Mouse (Mus musculus) adrenal gland, adult (tissue): Measurements from ENCODE around the gene Cpa2.

Source experiments
- DNase-seq, 2 experiments: peaks; one replicate each; pipeline ENCODE4 v3.0.0; 2022 to 2023; ENCODE audit warnings: low spot score in 1 of 2; ENCODE audit not compliant: inconsistent age in 2 of 2

The Cpa2 gene

DNA sequence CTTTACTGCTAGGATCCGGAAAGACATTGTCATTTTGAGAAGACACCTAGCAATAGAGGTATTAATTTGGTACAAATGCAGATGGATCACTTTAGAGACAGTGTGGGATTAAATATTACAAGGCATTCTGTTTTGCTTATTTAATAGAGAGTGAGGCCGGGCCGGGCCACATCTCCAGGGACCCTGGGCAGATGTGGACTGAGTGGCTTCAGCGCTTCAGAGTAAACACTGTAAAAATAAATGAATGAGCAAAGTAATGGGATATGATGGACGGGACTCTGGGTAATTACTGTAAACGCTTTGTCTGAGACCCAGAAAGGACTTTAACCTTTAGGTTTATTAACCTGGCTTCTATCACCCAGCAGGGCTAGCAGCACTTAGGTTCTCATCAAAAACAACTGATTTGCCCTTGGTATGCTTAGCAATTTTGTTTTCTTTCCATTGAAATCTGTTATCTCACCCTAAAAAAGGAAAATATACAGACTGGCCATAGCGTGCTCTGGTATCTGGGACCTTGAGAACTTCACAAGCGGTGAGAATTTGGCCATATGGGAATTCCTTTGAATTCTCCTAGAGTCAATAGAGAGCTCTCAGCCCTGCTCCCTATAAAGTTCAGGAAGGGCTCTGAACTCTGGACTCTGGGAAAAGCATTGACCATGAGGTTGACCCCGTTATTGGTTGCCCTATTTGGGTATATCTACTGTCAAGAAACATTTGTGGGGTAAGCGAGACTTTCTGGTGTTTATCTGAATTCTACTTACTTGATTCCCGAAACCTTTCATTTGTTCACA, at the start of gene Cpa2:
Cpa2 (plus strand) TSS at position 574 of the 791 bp plus-strand sequence.
- DNase-seq = no peak

DNA sequence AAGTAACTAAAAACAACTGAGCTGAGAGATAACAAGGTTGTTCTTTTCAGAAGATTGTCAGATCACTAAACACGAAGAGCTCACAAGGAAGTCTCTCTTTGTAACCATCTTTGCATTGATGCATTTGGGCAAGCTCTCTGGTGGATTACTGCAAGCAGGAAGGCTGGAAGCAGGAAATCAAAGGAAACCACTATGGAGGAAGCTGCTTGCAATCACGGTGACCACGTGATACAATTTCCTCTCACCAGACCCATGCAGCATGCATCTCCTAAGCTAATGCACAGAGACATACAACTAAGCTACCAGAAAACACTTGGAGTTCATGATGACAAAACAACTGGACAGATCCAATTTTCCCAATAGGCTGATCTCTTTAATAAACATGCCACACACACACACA, 42.3 kb upstream of the Cpa2 start:
- no peak for DNase-seq

DNA sequence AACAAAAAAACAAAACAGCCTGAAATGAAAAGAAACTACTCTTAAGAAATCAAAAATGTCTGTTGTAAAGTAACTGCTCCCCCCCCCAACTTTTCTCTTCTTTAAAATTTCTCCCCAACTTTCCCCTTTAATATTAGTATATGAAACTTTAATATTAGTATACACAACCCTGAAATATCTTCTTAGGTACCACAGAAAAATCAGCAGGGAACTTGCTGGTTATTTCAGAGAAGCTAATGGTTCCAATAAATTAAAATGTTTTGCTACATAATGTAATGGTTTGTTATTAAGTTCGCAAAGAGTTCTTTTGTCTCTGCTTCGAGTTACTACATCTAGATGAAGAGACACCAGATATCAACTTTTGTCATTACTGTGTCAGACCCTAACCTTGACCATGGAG, 32.6 kb upstream of the Cpa2 start:
- no peak for DNase-seq

DNA sequence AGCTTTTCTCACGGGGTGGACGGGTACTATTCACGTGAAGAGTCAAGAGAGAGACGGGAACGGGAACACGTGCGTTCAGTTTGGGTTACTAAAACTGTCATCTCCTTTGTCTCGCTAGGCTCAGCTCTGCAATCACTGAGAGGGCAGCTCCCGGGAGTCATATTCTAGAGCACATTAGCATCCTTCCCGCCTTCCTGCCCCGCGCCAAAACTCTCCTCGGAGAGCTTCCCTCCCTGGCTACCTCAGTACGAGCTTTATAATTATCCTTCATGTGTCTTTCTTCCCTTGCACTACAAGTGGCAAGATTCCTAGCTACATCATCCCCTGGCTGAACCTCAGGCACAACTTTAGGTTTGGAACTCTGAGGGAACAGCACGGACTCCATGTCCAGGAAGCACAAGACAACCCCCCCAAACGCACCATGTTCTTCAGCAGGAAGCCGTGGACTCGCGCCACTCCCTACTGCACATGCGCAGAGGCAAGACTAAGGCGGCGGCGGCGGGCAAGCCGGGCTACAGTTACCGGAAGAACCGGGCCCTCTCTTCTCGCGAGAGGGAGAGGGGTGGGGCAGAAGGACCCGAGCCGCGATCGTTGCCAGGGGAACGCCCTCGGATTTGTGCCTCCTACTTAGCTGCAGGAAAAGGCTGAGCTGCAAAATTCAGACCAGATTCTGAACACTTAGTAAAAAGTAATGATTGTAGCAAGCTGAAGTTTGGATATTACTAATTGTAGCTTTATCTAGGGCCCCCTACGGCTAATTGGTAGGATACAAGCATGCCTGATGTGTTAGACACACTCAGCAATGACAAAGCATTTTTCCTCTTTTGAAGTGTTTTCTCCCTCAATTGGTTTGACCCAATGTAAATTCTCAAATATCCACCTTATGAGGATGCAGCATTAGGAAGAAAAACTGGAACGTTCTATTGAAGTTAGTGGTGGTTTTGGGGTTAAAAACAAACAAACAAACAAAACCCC, 31.8 kb upstream of the Cpa2 start, which contains the start of the genes Tmem209 and Ssmem1:
Tmem209 (minus strand) TSS at position 519 of the 975 bp plus-strand sequence.
Ssmem1 (plus strand) TSS at position 585 of the 975 bp plus-strand sequence.
- peak; percentile 99 for DNase-seq

DNA sequence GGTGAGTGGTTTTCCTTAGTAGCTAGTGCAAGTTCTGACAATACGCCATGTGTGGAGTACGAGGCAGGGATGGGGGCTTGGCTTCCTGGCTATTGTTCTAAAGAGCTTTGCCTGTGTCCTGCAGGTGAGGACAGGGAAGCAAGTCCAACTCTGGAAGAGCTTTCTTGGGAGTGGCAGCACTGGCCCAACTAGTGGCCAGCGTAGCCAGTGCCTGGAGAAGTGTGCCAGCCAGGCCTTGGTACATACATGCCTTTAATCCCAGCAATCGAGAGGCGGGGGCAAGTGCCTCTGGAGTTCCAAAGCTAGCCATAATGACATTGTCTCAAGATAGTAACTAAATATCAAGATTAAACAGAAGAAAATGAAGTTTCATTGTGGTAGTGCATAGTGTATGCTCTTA, 31.1 kb upstream of the Cpa2 start:
- DNase-seq = peak in 1 of 2 experiments; percentile 20

DNA sequence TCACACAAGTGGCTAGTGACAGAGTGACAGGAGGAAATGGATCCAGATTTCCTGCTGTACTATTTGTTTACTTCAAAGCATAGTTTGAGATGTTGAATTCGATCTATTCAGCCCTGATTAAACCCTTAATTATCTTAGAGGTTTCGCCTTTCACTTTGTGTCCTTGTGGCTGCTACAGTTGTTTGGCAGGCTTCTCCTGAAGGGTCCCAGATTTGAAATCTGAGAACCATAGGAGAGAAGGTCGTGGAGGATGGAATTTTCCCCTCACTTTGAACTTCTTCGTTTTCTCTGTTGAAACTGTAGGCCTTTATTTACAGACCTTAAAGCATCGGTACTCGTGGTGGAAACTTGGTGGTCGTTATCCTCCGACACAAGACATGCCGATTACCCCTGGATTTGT, 27.1 kb upstream of the Cpa2 start:
- DNase-seq = no peak

DNA sequence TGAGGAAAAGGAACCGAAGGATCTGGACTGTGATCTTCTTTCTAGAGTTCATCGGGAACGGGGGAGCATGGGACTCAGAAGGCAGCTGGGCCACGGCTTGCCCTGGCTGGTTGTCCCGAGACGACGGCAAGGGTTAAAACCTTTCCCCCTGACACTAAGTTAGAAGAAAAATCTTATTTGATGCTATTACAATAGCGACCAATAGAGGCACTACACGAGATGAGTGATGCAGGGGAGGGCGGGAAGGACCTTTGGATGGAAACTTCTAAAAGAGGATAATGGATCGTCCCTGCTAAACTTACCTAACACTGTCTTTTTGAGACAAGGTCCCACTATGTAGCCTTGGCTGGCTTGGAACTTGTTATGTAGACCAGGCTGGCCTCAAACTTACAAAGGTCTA, 21.0 kb upstream of the Cpa2 start:
- no peak for DNase-seq

DNA sequence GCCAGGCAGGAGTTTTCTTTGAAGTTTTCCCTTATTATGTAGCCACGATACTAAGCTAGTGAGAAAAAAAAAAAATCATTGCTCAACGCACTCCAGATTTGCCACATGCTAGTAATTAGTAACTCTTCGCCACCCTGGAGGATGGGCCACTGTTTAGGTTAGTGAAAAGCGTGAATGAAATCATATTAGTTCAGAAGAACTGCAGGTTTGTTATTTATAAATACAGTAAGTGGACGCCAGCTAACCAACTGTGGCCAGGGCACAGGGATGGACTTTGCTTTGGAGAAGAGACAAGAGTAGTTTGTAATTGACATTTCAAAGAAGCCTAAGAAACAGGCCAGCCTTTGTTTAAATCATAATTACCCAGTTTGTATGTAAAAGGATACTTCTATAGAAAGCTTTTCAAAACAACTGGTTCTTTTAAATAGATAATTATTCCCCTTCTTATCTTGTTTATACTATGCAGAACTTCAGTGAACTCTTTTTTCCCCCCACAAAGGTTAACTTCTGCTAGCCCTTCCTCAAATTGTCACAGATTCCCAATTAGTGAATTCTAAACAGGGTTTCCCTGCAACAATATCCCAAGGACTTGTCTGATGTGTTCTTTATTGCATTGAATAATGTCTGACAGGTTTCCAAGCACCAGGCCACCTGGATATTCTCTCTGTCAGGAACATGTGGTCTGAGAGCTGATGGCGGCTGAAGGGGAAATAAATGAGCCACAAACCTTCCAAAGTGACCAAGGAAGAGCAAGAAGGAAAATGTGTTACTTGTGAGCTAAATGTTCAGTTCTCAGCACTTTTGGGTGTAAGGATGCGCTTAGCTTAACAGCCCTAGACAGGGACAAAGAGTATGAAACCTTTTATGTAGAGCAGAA, 15.7 kb upstream of the Cpa2 start:
- DNase-seq = no peak

DNA sequence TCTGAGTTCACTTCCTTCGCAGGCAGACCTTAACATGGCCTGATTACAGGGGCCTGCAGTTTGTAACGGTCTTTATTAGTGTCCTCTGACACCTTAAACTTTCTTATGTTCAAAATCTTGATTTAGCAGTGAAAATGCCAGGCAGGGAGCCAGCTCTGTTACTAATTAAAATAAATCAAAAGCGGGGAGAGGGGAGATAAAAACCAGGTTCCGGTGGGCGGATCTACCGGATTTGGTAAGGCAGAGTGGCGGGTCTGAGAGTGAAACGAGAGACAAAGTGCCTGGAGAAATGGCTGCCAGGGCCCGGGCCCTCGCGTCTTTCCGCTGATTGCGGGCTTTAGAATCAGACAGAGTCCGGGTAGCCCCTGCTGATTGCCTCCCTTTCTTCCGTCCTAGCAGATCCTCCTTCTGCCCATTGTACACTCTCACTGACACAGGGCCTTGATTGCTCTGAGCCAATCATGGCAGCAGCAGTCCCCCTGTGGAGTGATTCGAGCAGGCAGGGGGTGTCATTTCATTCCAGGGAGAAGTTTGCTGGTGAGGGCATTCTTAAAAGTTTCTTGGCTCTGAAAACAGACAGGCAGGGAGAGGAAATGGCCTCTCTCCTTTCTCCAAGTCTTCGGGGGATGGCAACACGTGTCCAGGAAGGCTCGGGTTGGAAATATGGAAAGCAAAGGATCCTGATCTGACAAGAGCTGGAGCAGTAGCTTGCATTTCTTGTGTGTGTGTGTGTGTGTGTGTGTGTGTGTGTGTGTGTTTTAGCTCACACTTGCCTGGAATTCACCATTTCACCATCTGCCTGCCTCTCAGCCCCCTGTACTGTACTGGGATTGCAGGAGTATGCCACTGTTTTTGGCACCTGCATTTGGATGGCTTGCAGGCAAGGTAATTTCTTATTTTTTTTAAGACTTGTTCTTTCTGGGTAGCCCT, 14.5 kb upstream of the Cpa2 start:
- peak in 1 of 2 experiments; percentile 57 for DNase-seq

DNA sequence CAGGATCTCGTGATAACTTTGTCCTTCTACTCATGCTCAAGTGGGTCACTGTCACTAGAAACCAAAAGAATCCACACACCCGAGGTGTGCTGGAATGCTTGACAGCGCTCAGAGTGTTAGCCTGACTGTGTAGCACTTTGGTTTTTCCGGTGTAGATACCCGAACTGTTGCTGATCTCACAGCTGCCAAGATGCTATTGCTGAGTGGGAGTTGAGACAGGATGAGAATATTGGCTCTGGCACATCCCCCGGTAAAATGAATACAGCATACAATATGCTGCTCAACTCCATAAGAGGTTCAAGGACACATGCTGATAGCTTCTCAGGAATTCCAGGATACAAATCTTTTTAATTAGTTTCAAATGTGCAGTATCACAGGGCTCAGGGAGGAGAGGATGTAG, 12.6 kb upstream of the Cpa2 start:
- no peak for DNase-seq

DNA sequence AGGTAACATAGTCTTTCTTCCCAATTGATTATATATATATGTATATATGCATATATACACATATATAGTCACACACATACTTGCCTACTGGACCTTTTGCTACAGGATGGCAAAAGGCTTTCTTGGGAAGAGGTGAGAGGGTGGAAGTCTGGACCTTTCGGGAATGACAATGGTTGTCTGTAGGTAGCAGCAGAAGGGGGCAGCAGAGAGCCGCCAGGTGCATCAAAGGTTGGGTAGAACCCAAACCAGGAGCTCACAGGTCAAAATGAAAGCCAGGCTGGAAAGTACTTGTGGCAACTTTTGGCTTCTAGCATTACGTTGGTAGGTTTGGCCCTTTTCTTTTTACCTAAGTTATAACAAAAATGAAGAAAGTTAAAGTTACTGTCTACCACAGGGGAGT, 6.0 kb upstream of the Cpa2 start:
- DNase-seq = peak; percentile 64 to 87

DNA sequence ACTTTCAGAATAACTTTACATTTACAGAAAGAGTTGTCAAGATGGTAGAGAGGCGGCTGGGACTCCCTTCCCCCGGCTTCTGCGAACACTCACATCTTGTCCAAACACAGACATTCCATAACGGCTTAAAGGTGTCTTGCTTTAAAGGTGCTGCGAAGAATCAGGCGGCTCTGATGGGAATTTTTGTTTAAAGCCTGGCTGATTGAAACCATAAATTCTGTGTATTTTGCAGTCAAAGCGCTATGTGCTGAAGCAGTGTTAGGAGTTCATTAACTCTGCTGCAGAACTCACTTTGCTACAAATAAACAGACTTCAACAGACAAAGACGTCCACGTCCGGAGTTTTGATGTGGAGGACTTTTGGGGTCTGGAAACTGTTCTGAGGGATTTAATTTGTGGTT, 3.1 kb upstream of the Cpa2 start:
- no peak for DNase-seq

DNA sequence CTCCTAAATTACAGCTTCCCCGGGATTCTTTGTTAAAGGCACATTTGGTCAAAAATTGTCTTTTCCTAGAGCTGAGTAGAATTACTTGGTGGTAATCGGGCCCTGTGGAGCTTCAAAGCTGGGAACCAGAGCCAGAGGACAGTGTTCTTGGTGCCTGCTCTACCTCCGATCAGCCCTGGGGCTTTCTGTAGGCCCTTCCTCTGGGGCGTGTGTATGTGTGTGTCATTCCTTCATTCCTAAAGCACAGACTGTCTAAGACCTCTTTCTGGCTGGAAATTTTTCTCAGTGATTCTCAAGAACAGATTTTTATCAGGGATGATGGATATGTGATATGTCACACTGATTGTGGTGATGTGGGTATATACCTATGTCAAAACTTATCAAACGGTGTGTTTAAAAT, 2.6 kb upstream of the Cpa2 start:
- DNase-seq = no peak

DNA sequence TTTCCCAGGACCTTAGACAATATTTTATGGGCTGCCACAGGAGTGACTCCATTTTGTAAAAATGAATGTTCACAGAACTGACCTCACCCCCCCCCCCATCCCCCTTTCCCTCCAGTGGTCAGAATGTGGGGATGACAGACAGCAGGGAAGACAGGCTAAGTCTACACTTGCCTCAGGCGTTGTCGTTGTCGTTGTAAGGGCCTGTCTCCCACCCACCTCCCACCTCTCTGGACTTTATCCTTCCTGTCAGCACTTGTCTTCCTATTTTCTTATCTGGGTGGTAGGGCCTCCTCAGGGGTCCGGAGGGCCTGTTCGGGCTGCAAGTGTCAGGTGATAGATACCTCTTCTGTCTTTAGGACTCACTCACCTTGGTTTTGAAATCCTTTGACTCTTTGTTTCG, 895 bp downstream of the Cpa2 start:
- DNase-seq = no peak

DNA sequence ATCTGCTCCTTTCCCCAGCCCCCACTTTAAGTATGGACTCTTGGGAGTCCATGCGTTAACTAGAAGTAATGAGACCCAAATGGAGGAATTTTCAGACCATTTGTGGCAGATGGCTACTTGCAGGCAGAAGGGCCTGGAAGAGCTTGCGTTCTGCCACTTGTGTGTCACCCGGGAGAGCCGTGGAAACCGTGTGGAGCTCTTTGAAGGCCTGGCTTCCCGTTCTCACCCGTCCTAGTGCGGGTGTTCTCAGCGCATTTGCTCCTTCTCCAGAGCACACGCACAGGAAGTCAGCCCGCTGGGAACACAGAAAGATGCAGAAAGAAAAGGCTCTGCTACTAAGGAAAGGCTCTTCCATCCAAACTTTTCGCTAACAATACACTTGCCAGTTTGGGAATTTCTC, 1.7 kb downstream of the Cpa2 start:
- DNase-seq = no peak

DNA sequence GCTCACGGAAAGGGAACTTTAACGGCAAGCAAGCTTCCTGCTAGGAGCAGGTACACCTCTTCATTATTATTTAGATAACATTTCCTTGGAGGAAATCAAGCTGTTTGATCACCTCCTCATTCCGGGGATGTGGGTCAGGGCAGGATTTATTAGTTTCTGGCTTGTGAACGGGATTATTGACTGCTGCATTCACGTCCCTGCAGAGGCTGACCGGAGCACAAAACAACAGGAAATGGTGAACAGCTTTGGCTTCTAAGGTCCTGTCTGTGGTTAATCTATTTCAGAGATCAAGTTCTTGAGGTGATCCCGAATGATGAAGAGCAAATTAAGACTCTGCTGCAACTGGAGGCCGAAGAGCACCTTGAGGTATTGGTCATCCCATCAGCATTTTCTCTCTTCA, 2.5 kb downstream of the Cpa2 start:
- DNase-seq = no peak

DNA sequence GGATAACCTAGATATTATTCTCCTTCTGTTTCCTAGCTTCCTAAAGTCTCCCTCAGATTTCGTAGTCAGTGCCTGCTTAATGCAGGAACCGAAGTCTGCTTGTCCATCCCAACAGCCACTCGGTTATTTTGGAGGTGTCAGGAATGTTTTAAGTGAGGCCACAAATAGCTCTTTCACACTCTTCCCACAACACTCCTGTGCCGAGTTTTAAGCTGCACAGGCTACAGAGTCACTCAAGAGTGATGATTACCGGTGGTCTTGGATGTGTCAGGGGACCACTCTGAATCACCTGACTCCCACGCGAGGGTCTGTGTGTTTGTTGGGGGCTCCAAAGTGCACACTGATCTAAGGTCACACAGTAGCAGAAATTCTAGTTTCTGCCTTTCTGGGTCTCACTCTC, 4.3 kb downstream of the Cpa2 start:
- DNase-seq = no peak

DNA sequence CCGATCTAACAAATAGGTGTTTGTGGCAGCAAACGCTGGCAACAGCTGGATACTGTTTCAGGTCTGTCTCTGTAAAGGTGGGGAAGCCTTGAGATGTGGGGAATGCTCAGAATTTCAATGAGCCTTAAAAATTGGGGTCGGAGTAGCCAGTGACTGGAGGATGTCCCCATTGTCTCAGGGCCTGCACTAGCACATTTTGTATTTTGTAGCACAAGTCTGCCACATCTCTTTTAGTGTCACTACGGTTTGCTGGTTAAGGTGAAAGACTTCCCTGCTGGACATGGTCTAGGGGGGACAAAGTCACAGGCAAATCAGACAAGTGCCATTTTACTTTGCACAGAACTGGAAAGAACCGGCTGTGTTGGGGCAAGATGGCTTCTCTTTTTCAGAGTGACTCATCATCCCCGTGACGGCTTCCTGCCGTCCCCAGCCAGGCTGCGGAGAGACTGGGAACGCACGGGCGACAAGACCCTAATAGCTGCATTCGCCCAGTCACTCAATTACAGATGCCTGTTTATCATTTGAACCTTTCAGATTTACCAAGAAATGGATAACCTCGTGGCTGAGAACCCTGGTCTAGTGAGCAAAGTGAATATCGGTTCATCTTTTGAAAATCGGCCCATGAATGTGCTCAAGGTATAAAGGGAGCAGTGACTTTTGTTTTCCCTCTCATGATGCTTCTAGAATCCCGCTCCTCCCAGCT, 5.3 kb downstream of the Cpa2 start:
- peak; percentile 53 to 84 for DNase-seq

DNA sequence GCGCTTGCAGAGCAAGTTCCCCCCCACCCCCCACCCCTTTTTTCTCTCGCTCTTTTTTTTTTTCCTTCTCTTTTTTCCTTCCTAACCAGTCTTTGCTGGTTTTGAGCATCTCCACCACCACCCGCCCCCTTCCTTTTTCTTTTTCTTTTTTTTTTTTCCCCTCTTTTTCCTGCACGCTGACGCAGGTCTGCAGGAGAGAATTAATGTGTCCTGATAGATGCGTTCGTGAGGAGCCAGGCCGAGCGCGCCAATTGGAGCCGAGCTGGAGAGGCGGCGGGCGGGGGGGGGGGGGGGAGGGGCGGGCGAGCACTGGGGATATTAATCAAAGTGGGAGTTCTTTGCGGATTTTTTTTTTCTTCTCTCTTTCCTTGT, 5.9 kb downstream of the Cpa2 start:
- peak; percentile 42 to 65 for DNase-seq
